Mouse (Mus musculus) stomach, embryonic 16.5 days (tissue): ENCODE data around the gene Dnah3. TPM values are rescaled to one million over a fixed set of nuclear protein-coding genes. Genes with fewer than 3 reads are reported as not detected.

Source experiments
- ATAC-seq: fragments of 200-750 bp; cut with Nextera tagmentation; 2 replicates; pipeline ENCODE4 v1.8.0; 2017; ENCODE audit warnings: moderate number of reproducible peaks, moderate TSS enrichment; ENCODE audit not compliant: insufficient read depth, low FRiP score
- H3K27ac ChIP-seq: fragments of 300-500 bp; sonication (generic); 2 replicates; pipeline ENCODE4 v1.5.1; 2014; ENCODE audit warnings: low read length
- H3K27me3 ChIP-seq: fragments of 300-500 bp; sonication (generic); 2 replicates; pipeline ENCODE4 v1.6.1; 2014; ENCODE audit warnings: low read length, control low read depth, mixed read lengths; ENCODE audit not compliant: control insufficient read depth, insufficient read depth
- H3K36me3 ChIP-seq: fragments of 300-500 bp; sonication (generic); 2 replicates; pipeline ENCODE4 v1.6.1; 2014; ENCODE audit warnings: low read length; ENCODE audit not compliant: control insufficient read depth, insufficient read depth
- H3K4me1 ChIP-seq: fragments of 300-500 bp; sonication (generic); 2 replicates; pipeline ENCODE4 v1.6.1; 2014; ENCODE audit warnings: low read length, control low read depth, mixed read lengths; ENCODE audit not compliant: control insufficient read depth, insufficient read depth
- H3K4me2 ChIP-seq: fragments of 300-500 bp; sonication (generic); 2 replicates; pipeline ENCODE4 v1.6.1; 2014; ENCODE audit warnings: low read depth, low read length, mixed read lengths
- H3K4me3 ChIP-seq: fragments of 300-500 bp; sonication (generic); replicated peaks from 2 replicates; pipeline ENCODE4 v1.5.1; 2014; ENCODE audit warnings: mild to moderate bottlenecking, low read length
- H3K9ac ChIP-seq: fragments of 300-500 bp; sonication (generic); 2 replicates; pipeline ENCODE4 v1.6.1; 2014; ENCODE audit warnings: low read length
- H3K9me3 ChIP-seq: fragments of 300-500 bp; sonication (generic); replicated peaks from 2 replicates; pipeline ENCODE4 v1.6.1; 2016; ENCODE audit warnings: low read length, control low read depth; ENCODE audit not compliant: control insufficient read depth
- WGBS: fragments of 180-500 bp; shearing (Covaris S2); extraction: QIAGEN DNeasy Blood & Tissue Kit; methylation state at CpG from one replicate; pipeline ENCODE4 v1.1.7; 2014; 5-methylcytosine and 5-hydroxymethylcytosine counted together
- polyA plus RNA-seq: library from polyadenylated mRNA; unstranded; fragments of >200 nt; fragmentation: Nextera tagmentation; extraction: Ambion mirVana; gene quantifications from 2 replicates; pipeline ENCODE4 v1.2.1, GENCODE M21; 2015

The Dnah3 gene
- polyA plus RNA-seq, 1 experiment from 2014 or later: not detected

DNA sequence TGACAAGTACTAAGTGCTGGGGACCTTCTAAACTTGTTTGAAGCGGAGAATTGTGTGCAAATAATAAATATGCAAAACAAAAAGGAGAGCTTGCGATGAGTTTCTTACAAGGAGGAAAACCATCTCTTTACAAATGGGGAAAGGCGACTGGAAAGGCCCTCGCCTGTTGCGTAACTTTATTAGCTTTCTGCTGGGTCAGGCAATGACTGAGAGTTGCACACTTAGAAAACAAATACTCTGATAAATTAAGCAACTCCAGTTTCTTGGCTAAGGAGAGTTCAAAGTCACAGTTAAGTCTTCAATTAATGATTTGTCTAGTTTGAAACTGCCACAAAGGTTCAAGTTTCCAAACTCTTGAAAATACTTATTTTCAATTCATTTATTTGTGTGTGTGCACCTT is 214.7 kb downstream of the Dnah3 start:
- Histone ChIP-seq H3K9ac (no peak overlapping the region), H3K4me2 (no peak overlapping the region), H3K27me3 (no peaks in the 10 kb centered on the region), H3K36me3 (no peaks in the 10 kb centered on the region), H3K9me3 (no peaks in the 10 kb centered on the region), H3K4me3 (no peak overlapping the region), H3K27ac (no peak overlapping the region), H3K4me1 (no peaks in the 10 kb centered on the region)
- WGBS: 78% methylated on average over 5 of the region's 5 CpGs
- ATAC-seq: no peak

DNA sequence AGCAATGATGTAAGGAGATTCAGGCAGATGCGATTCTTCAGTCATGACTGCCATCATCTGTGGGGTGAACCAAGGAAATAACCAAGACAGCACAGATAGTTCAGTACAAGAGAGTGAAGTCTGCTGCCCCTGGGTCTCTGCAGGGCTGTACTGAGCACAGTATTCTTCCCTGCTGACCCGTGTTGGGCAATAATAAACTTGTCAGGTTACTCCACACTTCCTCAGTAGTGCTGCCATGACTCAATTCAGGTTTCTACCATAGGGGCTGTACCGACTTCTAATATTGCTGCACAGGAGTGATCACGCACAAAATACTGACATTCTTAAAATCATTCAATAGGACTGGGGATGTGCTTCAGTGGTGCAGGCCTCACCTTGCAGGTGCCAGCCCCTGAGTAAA is 215.9 kb downstream of the Dnah3 start:
- H3K27me3 ChIP-seq: no peaks in the 10 kb centered on the region
- H3K4me1 ChIP-seq: no peaks in the 10 kb centered on the region
- H3K4me3 ChIP-seq: no peak overlapping the region
- no peak overlapping the region for H3K9ac ChIP-seq
- no peak overlapping the region for H3K27ac ChIP-seq
- 90% methylated on average over 4 of the region's 4 CpGs for WGBS
- no peak overlapping the region for H3K4me2 ChIP-seq
- no peaks in the 10 kb centered on the region for H3K36me3 ChIP-seq
- H3K9me3 ChIP-seq: no peaks in the 10 kb centered on the region
- no peak; the same call in 1 of the 2 replicates for ATAC-seq

DNA sequence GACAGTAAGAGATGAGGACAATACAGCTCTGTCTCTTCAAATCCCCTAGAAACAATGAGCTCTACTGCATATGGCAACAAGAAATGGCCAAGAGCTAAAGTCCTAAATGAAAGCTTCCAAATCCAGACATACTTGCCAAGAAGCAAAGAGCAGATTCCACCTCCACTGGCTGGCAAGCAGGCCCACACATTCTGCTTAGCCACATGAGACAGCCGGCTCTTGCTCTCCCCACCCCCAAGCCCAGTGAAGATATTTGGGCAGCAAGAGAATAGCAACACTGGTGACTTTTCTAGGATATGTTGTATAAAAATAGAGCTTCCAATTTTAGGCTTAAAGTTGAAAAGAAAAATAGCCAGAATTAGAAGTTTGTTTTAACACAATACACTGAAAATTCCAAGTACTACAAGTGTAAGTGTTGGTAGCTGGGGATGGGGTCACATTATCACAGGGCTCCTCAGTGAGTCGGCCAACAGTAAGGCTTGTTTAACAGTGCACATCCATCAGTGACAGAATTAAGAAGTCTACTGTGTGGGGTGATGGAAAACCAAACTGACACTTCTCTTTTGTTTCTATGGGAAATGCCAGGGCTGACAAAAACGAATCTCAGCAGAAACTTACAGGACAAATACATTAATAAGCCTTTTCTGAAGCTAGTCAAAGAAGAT is 219.2 kb downstream of the Dnah3 start:
- Histone ChIP-seq H3K4me1 (no peaks in the 10 kb centered on the region), H3K9me3 (no peaks in the 10 kb centered on the region), H3K27ac (no peak overlapping the region), H3K4me3 (no peak overlapping the region), H3K36me3 (no peaks in the 10 kb centered on the region), H3K27me3 (no peaks in the 10 kb centered on the region), H3K9ac (no peak overlapping the region), H3K4me2 (no peak overlapping the region)
- WGBS: 46% methylated on average over 3 of the region's 3 CpGs
- ATAC-seq: no peak

DNA sequence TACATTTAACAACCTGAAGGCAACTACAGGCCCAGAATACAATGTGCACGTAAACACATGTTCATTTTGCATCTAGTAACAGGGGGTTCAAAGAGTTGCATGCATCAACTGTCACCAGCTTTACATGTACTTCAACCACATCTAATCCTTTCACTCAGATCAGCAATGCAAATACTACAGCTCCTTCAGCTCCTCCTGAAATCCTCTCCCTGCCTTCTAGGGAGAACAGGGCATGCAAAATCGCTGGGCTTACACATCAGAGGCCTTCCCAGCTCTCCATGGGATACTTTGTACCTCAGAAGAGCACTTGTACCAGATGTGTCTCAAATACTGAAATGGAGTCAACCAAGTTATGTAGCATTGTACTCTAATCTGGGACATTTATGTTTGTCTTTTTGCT is 222.0 kb downstream of the Dnah3 start:
- no peaks in the 10 kb centered on the region for H3K27me3 ChIP-seq
- no peak for ATAC-seq
- no peaks in the 10 kb centered on the region for H3K36me3 ChIP-seq
- no peak overlapping the region for H3K27ac ChIP-seq
- H3K4me3 ChIP-seq: no peak overlapping the region
- H3K9ac ChIP-seq: no peak overlapping the region
- no peaks in the 10 kb centered on the region for H3K9me3 ChIP-seq
- WGBS: 60% methylated on average over 2 of the region's 2 CpGs
- no peak overlapping the region for H3K4me2 ChIP-seq
- no peaks in the 10 kb centered on the region for H3K4me1 ChIP-seq

Other genes with a start within 250 kb of the Dnah3 start
- gene Lyrm1, start 199.4 kb downstream of the Dnah3 start, polyA plus RNA-seq: 8.3 and 9.6 TPM in 2 replicates
- 11.1 and 11.3 TPM in 2 replicates for gene Dcun1d3, start 199.0 kb downstream of the Dnah3 start, polyA plus RNA-seq
- gene Tmem159, start 7.1 kb upstream of the Dnah3 start, polyA plus RNA-seq: 35.6 and 38.1 TPM in 2 replicates
- gene Zp2, start 50.0 kb upstream of the Dnah3 start, polyA plus RNA-seq: 0.19 and 0.27 TPM in 2 replicates
- 1.4 and 2.0 TPM in 2 replicates for gene Anks4b, start 78.6 kb upstream of the Dnah3 start, polyA plus RNA-seq
- 7.8 and 10.6 TPM in 2 replicates for gene Crym, start 106.8 kb upstream of the Dnah3 start, polyA plus RNA-seq
- gene Abca14, start 108.7 kb upstream of the Dnah3 start, polyA plus RNA-seq: not detected in 2 replicates
- not detected in 2 replicates for gene Abca15, start 233.4 kb upstream of the Dnah3 start, polyA plus RNA-seq